Mouse (Mus musculus) brain, embryonic 14.5 days (tissue): ENCODE data around the gene Lmln.

ENCODE experiments used
- CTCF ChIP-seq: fragments of 200-500 bp; IDR thresholded peaks from 2 replicates; pipeline ENCODE4 v1.5.1; 2012; ENCODE audit warnings: inconsistent platforms, mild to moderate bottlenecking, moderate library complexity, borderline replicate concordance; ENCODE audit not compliant: insufficient read depth, insufficient read length; ENCODE audit errors: extremely low read depth
- POLR2A ChIP-seq: fragments of 200-500 bp; IDR thresholded peaks from 2 replicates; pipeline ENCODE4 v1.6.1; 2012; ENCODE audit warnings: mild to moderate bottlenecking, inconsistent platforms, borderline replicate concordance; ENCODE audit not compliant: poor library complexity, insufficient read depth, insufficient read length, severe bottlenecking; ENCODE audit errors: extremely low read depth

DNA sequence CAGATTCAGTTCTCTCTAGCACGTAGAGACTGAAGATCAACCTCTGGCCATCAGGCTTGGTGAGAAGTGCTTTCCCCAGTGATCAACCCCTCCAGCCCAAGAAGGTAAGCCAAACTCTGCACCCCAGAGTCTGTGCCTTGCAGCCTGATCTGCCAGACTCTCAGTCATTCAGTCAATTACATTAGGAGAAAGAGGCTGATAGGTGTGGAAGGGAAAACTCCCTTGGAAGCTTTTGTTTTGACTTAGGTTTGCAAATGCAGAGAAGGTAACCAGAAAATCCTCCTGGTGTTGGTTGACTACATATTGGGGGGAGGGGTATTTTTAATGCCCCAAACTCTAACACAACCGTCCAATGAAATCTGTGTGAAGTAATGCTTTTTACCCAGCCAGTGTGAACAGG, 81.1 kb downstream of the Lmln start:
- no peak for TF ChIP-seq POLR2A
- TF ChIP-seq CTCF: no peak
